Mouse (Mus musculus): Measurements from ENCODE around the gene Grik3. TPM values are rescaled to one million over a fixed set of nuclear protein-coding genes. Genes with fewer than 3 reads are reported as not detected.

Gene Grik3
- total RNA-seq, 1 experiment: 9.8 TPM

DNA sequence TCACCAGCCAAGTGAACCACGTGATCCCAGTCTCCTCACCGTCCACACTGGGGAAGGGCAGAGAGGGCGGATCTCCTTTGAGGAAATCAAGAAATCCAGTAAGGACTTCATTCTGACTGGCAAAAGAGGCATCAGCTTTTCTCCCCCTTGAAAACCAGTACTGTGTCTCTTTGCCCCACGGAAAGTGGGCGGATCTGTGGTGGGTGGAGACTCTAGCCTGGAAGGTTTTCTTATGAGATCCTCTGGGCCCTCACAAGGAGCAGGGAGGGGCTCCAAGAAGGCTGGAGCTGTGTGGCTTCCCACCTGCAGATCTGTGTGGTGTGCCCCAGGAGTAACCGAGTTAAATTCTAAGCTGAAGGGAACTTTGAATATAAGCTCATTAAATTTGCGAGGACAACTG, 32.4 kb downstream of the Grik3 start:
- no peaks in the 10 kb centered on the region for H3K9me3 ChIP-seq (ENCODE audit: control insufficient read depth, insufficient read depth, low read depth, low read length)
- H3K4me1 ChIP-seq (ENCODE audit: control insufficient read depth in 2 of 2, insufficient read depth in 2 of 2, low read length in 2 of 2, poor library complexity in 1 of 2): peaks cover 0 to 7% of the 10 kb centered on the region in 2 experiments; a peak in 1 of 4 replicates
- H3K27ac ChIP-seq (ENCODE audit: insufficient read depth, low read depth, low read length, poor library complexity, severe bottlenecking): no peak overlapping the region
- in situ Hi-C loops (cut with MboI; ENCODE audit: low sequenced_read_pairs in 2 of 2, unreplicated experiment in 2 of 2): no loop called here
- H3K36me3 ChIP-seq (ENCODE audit: control insufficient read depth, insufficient read depth, low read length, poor library complexity, severe bottlenecking): no peaks in the 10 kb centered on the region
- no peak overlapping the region for H3K9ac ChIP-seq (ENCODE audit: insufficient read depth, low read depth, low read length, poor library complexity, severe bottlenecking)
- no peak for DNase-seq (ENCODE audit: low read depth, low spot score)
- no peak overlapping the region for H3K4me3 ChIP-seq (ENCODE audit: insufficient read depth in 1 of 2, low read depth in 1 of 2, low read length in 2 of 2, poor library complexity in 1 of 2, severe bottlenecking in 1 of 2)
- TF ChIP-seq HCFC1 (IDR thresholded peaks at IDR 0.05; ENCODE audit: borderline replicate concordance, insufficient read depth, low read length): no peak
- no peak for TF ChIP-seq CHD2 (IDR thresholded peaks at IDR 0.05; ENCODE audit: low read depth, low read length)
- TF ChIP-seq MAFK (IDR thresholded peaks at IDR 0.05; ENCODE audit: insufficient read depth, low read depth, low read length): no peak
- TF ChIP-seq ZNF384 (IDR thresholded peaks at IDR 0.05; ENCODE audit: low read depth, low read length): no peak
- no peak for TF ChIP-seq ZC3H11A (IDR thresholded peaks at IDR 0.05; ENCODE audit: borderline replicate concordance, low read depth, low read length)

DNA sequence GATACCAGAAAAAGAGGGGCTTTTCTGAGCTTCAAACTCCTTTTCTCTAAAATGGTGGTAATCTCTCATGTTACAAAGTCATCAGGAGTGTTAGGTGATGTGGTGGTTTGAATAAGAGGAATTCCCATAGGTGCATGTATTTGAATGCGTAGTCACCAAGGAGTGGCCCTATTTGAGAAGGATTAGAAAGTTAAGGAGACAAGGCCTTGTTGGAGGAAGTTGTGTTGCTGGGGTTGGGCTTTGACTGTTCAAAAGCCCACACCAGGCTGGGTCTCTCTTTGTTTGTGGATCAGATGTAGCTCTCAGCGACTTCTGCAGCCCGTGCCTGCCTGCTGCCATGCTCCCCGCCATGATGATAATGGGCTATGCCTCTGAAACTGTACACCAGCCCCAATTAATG, 34.8 kb downstream of the Grik3 start:
- no peak for TF ChIP-seq HCFC1 (IDR thresholded peaks at IDR 0.05; ENCODE audit: borderline replicate concordance, insufficient read depth, low read length)
- no peak for TF ChIP-seq CHD2 (IDR thresholded peaks at IDR 0.05; ENCODE audit: low read depth, low read length)
- TF ChIP-seq MAFK (IDR thresholded peaks at IDR 0.05; ENCODE audit: insufficient read depth, low read depth, low read length): no peak
- TF ChIP-seq ZNF384 (IDR thresholded peaks at IDR 0.05; ENCODE audit: low read depth, low read length): no peak
- no peak for TF ChIP-seq ZC3H11A (IDR thresholded peaks at IDR 0.05; ENCODE audit: borderline replicate concordance, low read depth, low read length)
- Histone ChIP-seq H3K4me1 (ENCODE audit: control insufficient read depth in 2 of 2, insufficient read depth in 2 of 2, low read length in 2 of 2, poor library complexity in 1 of 2) (peaks cover 0 to 7% of the 10 kb centered on the region in 2 experiments; a peak in 1 of 4 replicates), H3K36me3 (ENCODE audit: control insufficient read depth, insufficient read depth, low read length, poor library complexity, severe bottlenecking) (peaks cover under 1% of the 10 kb centered on the region; the same call in 1 of the 2 replicates), H3K4me3 (ENCODE audit: insufficient read depth in 1 of 2, low read depth in 1 of 2, low read length in 2 of 2, poor library complexity in 1 of 2, severe bottlenecking in 1 of 2) (no peak overlapping the region), H3K27ac (ENCODE audit: insufficient read depth, low read depth, low read length, poor library complexity, severe bottlenecking) (no peak overlapping the region), H3K9me3 (ENCODE audit: control insufficient read depth, insufficient read depth, low read depth, low read length) (no peaks in the 10 kb centered on the region), H3K9ac (ENCODE audit: insufficient read depth, low read depth, low read length, poor library complexity, severe bottlenecking) (no peak overlapping the region)
- no peak for DNase-seq (ENCODE audit: low read depth, low spot score)
- in situ Hi-C loops (cut with MboI; ENCODE audit: low sequenced_read_pairs in 2 of 2, unreplicated experiment in 2 of 2): no loop called here

DNA sequence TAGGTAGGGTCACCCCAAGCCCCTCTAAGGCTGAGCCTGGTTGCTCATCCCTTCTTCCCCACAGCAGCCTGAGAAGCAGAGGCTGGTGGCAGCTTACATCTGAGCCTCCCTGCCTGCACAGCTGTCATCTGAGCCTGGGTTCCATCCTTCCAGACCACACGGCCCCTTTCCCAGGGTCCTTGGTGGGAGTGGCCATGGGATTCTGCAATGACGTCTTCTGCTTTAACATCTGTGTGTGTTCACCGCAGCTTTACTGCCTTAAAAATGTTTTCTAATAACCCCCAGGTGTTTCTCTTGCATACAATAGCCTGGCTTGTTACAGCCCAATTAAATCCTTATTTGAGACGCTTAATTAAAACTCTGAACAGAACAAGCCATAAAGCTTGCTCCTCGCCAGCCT, 35.9 kb downstream of the Grik3 start:
- Histone ChIP-seq H3K4me1 (ENCODE audit: control insufficient read depth in 2 of 2, insufficient read depth in 2 of 2, low read length in 2 of 2, poor library complexity in 1 of 2) (peaks cover 0 to 9% of the 10 kb centered on the region in 2 experiments; a peak in 1 of 4 replicates), H3K27ac (ENCODE audit: insufficient read depth, low read depth, low read length, poor library complexity, severe bottlenecking) (no peak overlapping the region), H3K9ac (ENCODE audit: insufficient read depth, low read depth, low read length, poor library complexity, severe bottlenecking) (no peak overlapping the region), H3K36me3 (ENCODE audit: control insufficient read depth, insufficient read depth, low read length, poor library complexity, severe bottlenecking) (peaks cover 4% of the 10 kb centered on the region; the same call in 1 of the 2 replicates), H3K4me3 (ENCODE audit: insufficient read depth in 1 of 2, low read depth in 1 of 2, low read length in 2 of 2, poor library complexity in 1 of 2, severe bottlenecking in 1 of 2) (no peak overlapping the region), H3K9me3 (ENCODE audit: control insufficient read depth, insufficient read depth, low read depth, low read length) (no peaks in the 10 kb centered on the region)
- DNase-seq (ENCODE audit: low read depth, low spot score): no peak
- TF ChIP-seq ZNF384 (IDR thresholded peaks at IDR 0.05; ENCODE audit: low read depth, low read length) (no peak), CHD2 (IDR thresholded peaks at IDR 0.05; ENCODE audit: low read depth, low read length) (no peak), ZC3H11A (IDR thresholded peaks at IDR 0.05; ENCODE audit: borderline replicate concordance, low read depth, low read length) (no peak), MAFK (IDR thresholded peaks at IDR 0.05; ENCODE audit: insufficient read depth, low read depth, low read length) (no peak), HCFC1 (IDR thresholded peaks at IDR 0.05; ENCODE audit: borderline replicate concordance, insufficient read depth, low read length) (no peak)
- in situ Hi-C loops (cut with MboI; ENCODE audit: low sequenced_read_pairs in 2 of 2, unreplicated experiment in 2 of 2): no loop called here

DNA sequence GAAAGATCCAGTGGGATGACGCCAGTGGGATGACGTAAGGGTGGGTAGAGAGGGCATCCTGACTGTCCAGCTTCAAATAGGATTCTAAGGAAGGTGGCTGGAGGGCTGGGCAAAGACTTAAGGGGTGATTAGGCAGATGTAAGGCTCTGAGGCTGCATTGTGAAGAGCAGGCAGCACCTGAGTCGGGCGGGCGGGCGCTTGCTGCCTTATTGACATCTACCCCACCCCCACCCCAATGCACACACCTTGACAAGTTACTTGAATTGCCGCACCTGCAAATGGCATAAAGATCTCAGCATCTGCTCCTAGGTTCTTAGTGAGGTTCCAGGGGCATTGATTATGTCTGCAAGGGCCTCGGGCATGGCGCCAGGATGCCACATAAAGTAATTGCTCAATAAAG, 43.5 kb downstream of the Grik3 start:
- peak overlapping the region; percentile 4 to 21; a peak in 2 of 4 replicates for H3K4me3 ChIP-seq (ENCODE audit: insufficient read depth in 1 of 2, low read depth in 1 of 2, low read length in 2 of 2, poor library complexity in 1 of 2, severe bottlenecking in 1 of 2)
- peaks cover 10 to 36% of the 10 kb centered on the region in 2 experiments; a peak in 3 of 4 replicates for H3K4me1 ChIP-seq (ENCODE audit: control insufficient read depth in 2 of 2, insufficient read depth in 2 of 2, low read length in 2 of 2, poor library complexity in 1 of 2)
- H3K9ac ChIP-seq (ENCODE audit: insufficient read depth, low read depth, low read length, poor library complexity, severe bottlenecking): peak overlapping the region; percentile 54

More for the DNA sequence above, 43.5 kb downstream of the Grik3 start:
- in situ Hi-C loops (cut with MboI; ENCODE audit: low sequenced_read_pairs in 2 of 2, unreplicated experiment in 2 of 2): no loop called here
- TF ChIP-seq ZNF384 (IDR thresholded peaks at IDR 0.05; ENCODE audit: low read depth, low read length) (no peak), MAFK (IDR thresholded peaks at IDR 0.05; ENCODE audit: insufficient read depth, low read depth, low read length) (no peak), ZC3H11A (IDR thresholded peaks at IDR 0.05; ENCODE audit: borderline replicate concordance, low read depth, low read length) (no peak), CHD2 (IDR thresholded peaks at IDR 0.05; ENCODE audit: low read depth, low read length) (no peak), HCFC1 (IDR thresholded peaks at IDR 0.05; ENCODE audit: borderline replicate concordance, insufficient read depth, low read length) (no peak)
- no peaks in the 10 kb centered on the region for H3K9me3 ChIP-seq (ENCODE audit: control insufficient read depth, insufficient read depth, low read depth, low read length)
- H3K36me3 ChIP-seq (ENCODE audit: control insufficient read depth, insufficient read depth, low read length, poor library complexity, severe bottlenecking): peaks cover 4% of the 10 kb centered on the region; the same call in 1 of the 2 replicates
- no peak for DNase-seq (ENCODE audit: low read depth, low spot score)
- H3K27ac ChIP-seq (ENCODE audit: insufficient read depth, low read depth, low read length, poor library complexity, severe bottlenecking): peak overlapping the region; percentile 85
